Mouse (Mus musculus): ENCODE measurements around the gene Olfr987. TPM values are rescaled to one million over a fixed set of nuclear protein-coding genes. Genes with fewer than 3 reads are reported as not detected.
A peak's percentile ranks its signal among the peaks of the same experiment; 100 is the strongest.
"Not testable (repeated sequence)": the region's sequence is repeated elsewhere in the genome, so short reads cannot be mapped to it uniquely, and the experiment has no call there.

The Olfr987 gene
- total RNA-seq (2021), result not detected

DNA sequence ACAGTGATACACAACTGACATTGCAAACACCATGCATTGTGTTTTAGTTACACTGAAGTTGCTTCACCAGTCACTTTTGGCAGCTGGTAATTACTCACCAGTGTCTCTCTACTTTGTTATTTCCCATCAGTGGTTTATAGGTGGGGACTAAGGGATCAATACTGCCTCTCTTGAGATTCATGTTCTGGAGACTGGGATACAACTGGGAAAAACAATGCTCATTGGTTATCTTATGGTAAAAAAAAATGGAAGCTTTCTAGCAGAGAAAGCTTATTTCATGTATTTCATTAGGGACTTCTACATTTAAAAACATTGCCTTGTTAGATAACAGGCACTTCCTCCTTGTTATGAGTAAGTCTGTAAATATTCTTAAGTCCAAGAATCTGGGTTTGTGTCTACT lies at the start of gene Olfr987:
TSS of gene Olfr987 (minus strand) at position 101 of the 400 bp plus-strand sequence.
- DNase-seq (ENCODE audit: extremely low spot score in 1 of 2, low spot score in 2 of 2); intact Hi-C loops (cut with DNase I): not testable (repeated sequence)

DNA sequence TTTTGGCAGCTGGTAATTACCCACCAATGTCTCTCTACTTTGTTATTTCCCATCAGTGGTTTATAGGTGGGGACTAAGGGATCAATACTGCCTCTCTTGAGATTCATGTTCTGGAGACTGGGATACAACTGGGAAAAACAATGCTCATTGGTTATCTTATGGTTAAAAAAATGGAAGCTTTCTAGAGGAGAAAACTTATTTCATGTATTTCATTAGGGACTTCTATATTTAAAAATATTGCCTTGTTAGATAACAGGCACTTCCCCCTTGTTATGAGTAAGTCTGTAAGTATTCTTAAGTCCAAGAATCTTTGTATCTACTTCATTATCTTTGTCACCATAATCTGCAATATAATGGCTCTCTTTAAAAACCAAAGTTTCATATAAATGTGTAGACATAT lies 24.0 kb upstream of the Olfr987 start, which contains the start of gene Olfr988:
TSS of gene Olfr988 (minus strand) at position 101 of the 400 bp plus-strand sequence.
- DNase-seq (ENCODE audit: extremely low spot score in 1 of 2, low spot score in 2 of 2); intact Hi-C loops (cut with DNase I): not testable (repeated sequence)

DNA sequence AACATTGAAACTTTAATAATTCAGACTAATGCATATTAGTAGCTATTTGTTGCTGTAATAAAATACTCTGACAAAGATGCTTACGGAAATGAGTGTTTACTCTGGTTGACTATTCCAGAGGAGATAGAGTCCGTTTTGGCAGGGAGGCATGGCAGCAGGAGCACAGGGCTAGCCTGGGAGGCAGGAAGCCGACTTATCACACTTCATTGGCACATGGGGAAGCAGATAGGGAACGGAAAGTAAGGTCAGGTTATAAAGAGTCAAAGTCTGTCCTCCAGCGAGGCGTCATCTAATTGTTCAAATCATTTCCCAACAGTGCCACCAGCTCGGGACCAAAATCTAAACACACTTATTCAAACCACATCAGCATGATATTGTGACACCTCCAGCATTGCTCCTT lies 857 bp upstream of the Olfr987 start:
- no peak for DNase-seq (ENCODE audit: extremely low spot score in 1 of 2, low spot score in 2 of 2)
- intact Hi-C loops (cut with DNase I), result no loop called here

DNA sequence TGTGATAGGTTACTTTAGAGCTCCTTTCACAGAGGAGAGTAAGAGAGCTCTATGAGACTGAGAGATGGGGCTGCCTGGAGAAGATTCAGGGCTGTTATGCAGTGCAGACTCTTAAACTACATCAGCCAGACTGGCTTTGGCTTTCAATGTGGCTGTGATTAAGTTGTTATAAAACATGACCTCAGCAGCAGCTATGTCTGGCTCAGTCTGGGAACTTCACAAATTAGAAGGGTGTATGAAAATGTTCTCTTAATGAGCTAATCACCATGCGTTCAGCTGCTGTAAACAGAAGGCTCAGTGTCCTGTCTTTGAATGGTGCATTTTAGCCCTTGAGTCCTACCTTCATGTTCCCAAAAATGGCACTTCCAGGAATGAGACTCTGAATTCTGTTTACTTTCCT lies 20.0 kb downstream of the Olfr987 start:
- intact Hi-C loops (cut with DNase I), result no loop called here
- no peak for DNase-seq (ENCODE audit: extremely low spot score in 1 of 2, low spot score in 2 of 2)

DNA sequence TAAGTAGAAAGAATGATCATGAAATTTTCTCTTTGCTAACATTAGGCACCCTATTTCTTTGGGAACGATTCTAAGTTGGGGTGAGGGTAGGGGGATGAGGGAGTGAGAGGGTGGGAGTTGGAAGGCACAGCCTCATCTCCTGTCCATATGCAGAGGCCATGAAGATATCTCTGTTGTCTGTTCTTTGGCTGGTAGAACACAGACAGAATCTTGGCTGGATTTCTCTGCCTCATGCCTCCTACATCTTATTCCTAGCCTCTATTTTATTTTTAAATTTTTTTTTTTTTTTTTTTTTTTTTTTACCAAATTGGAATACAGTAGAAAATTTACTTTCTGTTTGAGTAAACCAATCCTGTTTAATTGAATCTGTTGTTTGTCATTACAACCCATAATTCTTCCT lies 53.7 kb downstream of the Olfr987 start:
- no peak for DNase-seq (ENCODE audit: extremely low spot score in 1 of 2, low spot score in 2 of 2)
- intact Hi-C loops (cut with DNase I), result loop anchor here (10.0 kb wide), 2 partner anchors 129 to 279 kb away; partner anchors contain the start of gene Olfr993

DNA sequence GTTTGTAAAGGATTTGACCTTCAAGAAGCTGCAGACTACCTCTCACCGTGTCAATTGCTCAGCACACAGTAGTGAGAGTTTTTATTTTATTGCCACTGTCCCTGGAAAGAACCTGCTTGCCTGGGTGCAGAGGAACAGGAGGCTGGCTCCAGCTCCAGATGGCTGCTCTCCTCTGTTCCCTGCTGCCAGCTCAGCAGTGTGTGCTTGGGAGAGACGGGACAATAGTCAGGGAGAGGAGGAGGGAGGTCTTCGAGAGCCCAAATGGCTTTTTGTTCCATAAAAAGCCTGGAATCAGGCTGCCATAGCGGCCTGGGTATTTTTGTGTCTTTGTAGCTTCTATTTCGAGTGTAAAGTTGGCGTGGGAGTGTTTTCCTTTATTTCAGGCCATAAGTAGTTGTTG lies 54.5 kb downstream of the Olfr987 start:
- intact Hi-C loops (cut with DNase I), result loop anchor here (10.0 kb wide), 2 partner anchors 130 to 280 kb away; partner anchors contain the start of gene Olfr993
- DNase-seq (ENCODE audit: extremely low spot score in 1 of 2, low spot score in 2 of 2), result peak; percentile 43 to 68

DNA sequence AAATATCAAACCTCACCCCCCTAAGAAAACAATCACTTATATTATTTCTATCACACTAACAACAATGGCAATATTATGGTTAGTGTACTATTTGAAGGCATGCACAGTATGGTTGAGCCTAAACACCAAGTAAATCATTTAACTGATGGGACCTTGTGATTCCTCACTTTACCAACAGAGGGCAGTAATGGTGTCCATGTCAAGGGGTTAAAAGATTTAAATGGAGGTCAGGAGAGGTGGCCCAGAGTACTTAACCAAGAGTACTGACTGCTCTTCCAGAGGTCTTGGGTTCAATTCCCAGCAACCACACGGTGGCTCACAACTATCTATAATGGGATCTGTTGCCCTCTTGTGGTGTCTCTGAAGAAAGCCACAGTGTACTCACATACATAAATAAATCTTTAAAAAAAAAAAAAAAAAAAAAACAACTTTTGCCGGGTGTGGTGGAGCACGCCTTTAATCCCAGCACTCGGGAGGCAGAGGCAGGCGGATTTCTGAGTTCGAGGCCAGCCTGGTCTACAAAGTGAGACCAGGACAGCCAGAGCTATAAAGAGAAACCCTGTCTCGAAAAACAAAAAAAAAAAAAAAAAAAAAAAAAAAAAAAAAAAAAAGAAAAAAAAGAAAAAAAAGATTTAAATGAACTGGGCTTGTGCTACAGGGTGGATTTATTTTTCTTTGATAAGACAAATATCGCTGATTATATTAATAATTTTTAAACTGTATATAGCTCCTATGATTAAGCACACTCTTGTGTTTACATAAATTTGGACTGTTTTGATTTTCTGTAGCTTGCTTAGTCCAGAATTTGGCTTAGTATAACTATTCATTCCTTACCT lies 55.3 kb downstream of the Olfr987 start:
- no peak for DNase-seq (ENCODE audit: extremely low spot score in 1 of 2, low spot score in 2 of 2)
- intact Hi-C loops (cut with DNase I), result loop anchor here (10.0 kb wide), 2 partner anchors 131 to 281 kb away; partner anchors contain the start of gene Olfr993

DNA sequence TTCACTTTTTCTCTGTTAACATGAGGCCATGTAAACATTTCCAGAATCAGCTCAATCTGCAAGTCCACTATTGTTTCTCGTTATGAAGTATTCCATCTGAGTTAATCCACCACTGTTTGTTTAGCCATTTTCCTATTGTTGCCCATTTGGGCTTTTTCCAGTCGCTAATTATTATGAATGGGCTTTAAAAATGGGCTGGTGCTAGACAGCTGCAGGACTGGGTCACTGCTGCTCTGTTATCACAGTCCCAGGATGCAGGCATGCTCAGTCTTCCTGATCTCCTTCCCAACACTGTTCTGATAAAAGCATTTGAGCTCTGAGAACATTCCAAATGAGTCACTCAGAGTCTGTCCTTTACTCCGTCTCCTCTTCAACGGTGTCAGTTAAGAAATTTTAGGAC lies 58.1 kb downstream of the Olfr987 start:
- intact Hi-C loops (cut with DNase I), result loop anchor here (10.0 kb wide), 2 partner anchors 134 to 284 kb away; partner anchors contain the start of gene Olfr993
- no peak for DNase-seq (ENCODE audit: extremely low spot score in 1 of 2, low spot score in 2 of 2)

Other genes starting within 250 kb of the Olfr987 start
- 10 to 100 TPM; 11.5 to 19.2 TPM for gene Aplnr, start 203.1 kb downstream of the Olfr987 start, total RNA-seq (2021)
- gene Lrrc55, start 142.1 kb downstream of the Olfr987 start, total RNA-seq (2021), result 10 to 100 TPM; 55.1 to 56.6 TPM
- not detected for gene Olfr988, start 23.9 kb upstream of the Olfr987 start, total RNA-seq (2021)
- not detected for gene Olfr992, start 70.2 kb upstream of the Olfr987 start, total RNA-seq (2021)
- not detected for gene Olfr993, start 75.6 kb upstream of the Olfr987 start, total RNA-seq (2021)
- gene Olfr994, start 97.1 kb upstream of the Olfr987 start, total RNA-seq (2021), result not detected
- gene Olfr995, start 104.3 kb upstream of the Olfr987 start, total RNA-seq (2021), result not detected
- gene 4833423E24Rik, start 179.7 kb upstream of the Olfr987 start, total RNA-seq (2021), result under 1 TPM; 0.20 to 0.28 TPM
- not detected for gene Olfr996, start 239.9 kb upstream of the Olfr987 start, total RNA-seq (2021)
- gene Olfr998, start 249.6 kb upstream of the Olfr987 start, total RNA-seq (2021), result not detected

Measured in left cerebral cortex, postnatal 10 days (tissue).